Mouse (Mus musculus) kidney, adult 11 months (tissue): ENCODE data around the gene Enpep.

ENCODE experiments used
- DNase-seq: peaks from one replicate; pipeline ENCODE4 v3.0.0; 2022

Gene Enpep

GRCm38 (mm10) chr3:129311951-129312350, 20.6 kb downstream of the Enpep start:
- no peak for DNase-seq

- no peak for DNase-seq
Observed at GRCm38 (mm10) chr3:129309926-129310325, 22.6 kb downstream of the Enpep start.

GRCm38 (mm10) chr3:129308876-129309275, 23.6 kb downstream of the Enpep start:
- DNase-seq, result no peak

- DNase-seq, result no peak
Observed at GRCm38 (mm10) chr3:129308102-129308752, 24.3 kb downstream of the Enpep start.

GRCm38 (mm10) chr3:129303941-129304340, 28.6 kb downstream of the Enpep start:
- DNase-seq, result no peak

- no peak for DNase-seq
Observed at GRCm38 (mm10) chr3:129299874-129300273, 32.6 kb downstream of the Enpep start.

GRCm38 (mm10) chr3:129298606-129299005, 33.9 kb downstream of the Enpep start:
- no peak for DNase-seq

GRCm38 (mm10) chr3:129296994-129297393, 35.5 kb downstream of the Enpep start:
- peak; percentile 51 for DNase-seq

- peak; percentile 55 for DNase-seq
Observed at GRCm38 (mm10) chr3:129295883-129296282, 36.6 kb downstream of the Enpep start.

- peak; percentile 50 for DNase-seq
Observed at GRCm38 (mm10) chr3:129289536-129289935, 43.0 kb downstream of the Enpep start.

GRCm38 (mm10) chr3:129287140-129287539, 45.4 kb downstream of the Enpep start:
- no peak for DNase-seq

GRCm38 (mm10) chr3:129286426-129286825, 46.1 kb downstream of the Enpep start:
- no peak for DNase-seq

GRCm38 (mm10) chr3:129284326-129284725, 48.2 kb downstream of the Enpep start:
- DNase-seq, result no peak

- DNase-seq, result no peak
Observed at GRCm38 (mm10) chr3:129279441-129279840, 53.1 kb downstream of the Enpep start.

- DNase-seq, result peak; percentile 45
Observed at GRCm38 (mm10) chr3:129273156-129273831, 59.2 kb downstream of the Enpep start.

- no peak for DNase-seq
Observed at GRCm38 (mm10) chr3:129270044-129270443, 62.5 kb downstream of the Enpep start.

GRCm38 (mm10) chr3:129268886-129269683, 63.4 kb downstream of the Enpep start:
- DNase-seq, result peak; percentile 39

GRCm38 (mm10) chr3:129258497-129258896, 74.0 kb downstream of the Enpep start:
- DNase-seq, result no peak

- peak; percentile 26 for DNase-seq
Observed at GRCm38 (mm10) chr3:129256766-129257165, 75.8 kb downstream of the Enpep start.

- no peak for DNase-seq
Observed at GRCm38 (mm10) chr3:129256283-129256682, 76.2 kb downstream of the Enpep start.

GRCm38 (mm10) chr3:129254246-129254645, 78.3 kb downstream of the Enpep start:
- no peak for DNase-seq

GRCm38 (mm10) chr3:129250997-129251396, 81.5 kb downstream of the Enpep start:
- no peak for DNase-seq

- no peak for DNase-seq
Observed at GRCm38 (mm10) chr3:129238664-129239258, 93.8 kb downstream of the Enpep start.
